Mouse (Mus musculus) neutrophil, adult 5-6 weeks (primary cell): ENCODE data around the gene Gm20388. TPM values are rescaled to one million over a fixed set of nuclear protein-coding genes. Genes with fewer than 3 reads are reported as not detected.

Experiments
- ATAC-seq: fragments of 151-379, 151-347 bp; 2 replicates; pipeline ENCODE4 v1.8.0; 2017; ENCODE audit warnings: mild to moderate bottlenecking, moderate TSS enrichment; ENCODE audit not compliant: insufficient number of reproducible peaks, poor library complexity, low FRiP score, severe bottlenecking; ENCODE audit errors: extremely low read depth
- total RNA-seq: library from RNA; stranded (forward); fragments of 200-1000 nt; gene quantifications from 2 replicates; pipeline ENCODE4 v1.2.3, GENCODE M21; 2017

Gene Gm20388
- total RNA-seq, 1 experiment from 2014 or later, result 10.8 TPM

DNA sequence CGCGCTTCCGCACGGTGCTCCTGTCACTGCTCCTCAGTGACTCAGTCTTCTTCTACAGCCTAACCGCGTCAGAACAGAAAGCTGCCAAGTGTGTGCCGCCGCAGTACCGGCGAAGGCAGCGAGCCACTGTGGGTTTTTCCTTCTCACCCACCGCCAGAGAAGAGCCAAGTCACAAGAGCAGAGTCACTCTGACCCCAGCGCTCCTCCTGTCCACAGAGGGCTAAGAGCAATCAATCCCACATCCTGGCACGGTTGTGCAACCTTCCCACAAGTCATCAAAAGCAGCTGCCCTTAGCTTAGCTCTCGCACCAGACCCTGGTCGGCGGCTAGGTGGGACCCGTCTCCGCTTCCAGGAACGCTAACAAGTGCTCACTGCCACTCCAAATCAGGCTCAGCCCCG lies 1659.7 kb downstream of the Gm20388 start:
- ATAC-seq, result peak; percentile 73

DNA sequence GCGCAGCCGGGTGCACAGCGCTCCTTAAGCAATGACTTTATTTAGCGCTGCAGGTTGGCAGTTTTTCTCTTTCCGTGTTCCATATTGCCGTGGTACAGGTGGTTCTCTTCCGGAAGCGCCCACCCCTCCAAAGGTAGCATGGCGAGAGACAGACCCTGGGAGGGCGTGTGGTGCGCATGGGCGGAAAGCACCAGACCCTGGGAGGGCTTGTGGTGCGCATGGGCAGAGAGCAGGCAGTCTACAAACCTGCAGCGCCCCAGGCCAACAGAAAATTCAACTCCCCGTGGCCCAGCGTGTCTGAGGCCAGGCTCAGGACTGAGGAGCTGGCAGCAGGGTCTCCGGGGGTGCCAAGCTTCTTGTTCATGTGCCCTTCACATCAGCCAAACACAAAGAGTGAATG lies 1660.2 kb downstream of the Gm20388 start:
- no peak for ATAC-seq

DNA sequence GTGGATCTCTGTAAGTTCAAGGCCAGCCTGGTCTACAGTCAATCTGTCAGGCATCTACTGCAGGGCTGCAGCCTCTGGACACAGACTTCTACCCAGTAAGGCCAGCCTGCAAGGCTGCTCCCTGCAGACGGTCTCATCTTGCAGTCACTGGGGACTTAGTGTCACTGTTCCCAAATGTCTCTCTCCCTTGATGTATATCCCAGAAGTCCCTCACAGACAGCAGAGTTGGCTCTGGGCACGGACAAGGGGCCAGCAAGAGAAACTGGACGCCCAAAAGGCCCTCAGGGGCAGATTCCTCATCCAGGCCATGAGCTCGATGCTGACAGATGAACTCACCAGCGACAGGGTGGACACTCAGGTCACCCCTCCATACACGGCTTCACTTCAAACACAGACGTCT lies 1661.5 kb downstream of the Gm20388 start:
- ATAC-seq, result no peak

GRCm38 (mm10) chr8:121573275-121573674 lies 1662.6 kb downstream of the Gm20388 start:
- peak; percentile 79 for ATAC-seq

DNA sequence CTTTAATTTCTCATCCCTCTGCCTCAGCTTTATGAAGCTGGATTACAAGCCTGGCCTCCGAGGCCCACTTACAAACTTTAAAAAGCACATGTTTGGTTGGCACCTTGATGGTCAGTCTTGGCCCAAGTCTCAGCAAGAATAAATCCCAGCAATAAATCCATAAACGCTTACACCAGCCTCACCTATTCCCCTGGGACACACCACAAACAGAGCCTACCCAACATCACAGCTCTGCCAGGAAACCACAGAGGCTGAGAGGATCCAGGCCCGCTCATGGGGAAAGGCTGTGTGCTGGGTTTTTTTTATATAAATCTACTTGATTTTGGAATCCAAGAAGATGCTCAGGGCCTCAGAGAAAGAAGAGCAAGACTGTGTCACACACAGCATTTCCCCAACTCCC lies 1665.0 kb downstream of the Gm20388 start:
- no peak for ATAC-seq

DNA sequence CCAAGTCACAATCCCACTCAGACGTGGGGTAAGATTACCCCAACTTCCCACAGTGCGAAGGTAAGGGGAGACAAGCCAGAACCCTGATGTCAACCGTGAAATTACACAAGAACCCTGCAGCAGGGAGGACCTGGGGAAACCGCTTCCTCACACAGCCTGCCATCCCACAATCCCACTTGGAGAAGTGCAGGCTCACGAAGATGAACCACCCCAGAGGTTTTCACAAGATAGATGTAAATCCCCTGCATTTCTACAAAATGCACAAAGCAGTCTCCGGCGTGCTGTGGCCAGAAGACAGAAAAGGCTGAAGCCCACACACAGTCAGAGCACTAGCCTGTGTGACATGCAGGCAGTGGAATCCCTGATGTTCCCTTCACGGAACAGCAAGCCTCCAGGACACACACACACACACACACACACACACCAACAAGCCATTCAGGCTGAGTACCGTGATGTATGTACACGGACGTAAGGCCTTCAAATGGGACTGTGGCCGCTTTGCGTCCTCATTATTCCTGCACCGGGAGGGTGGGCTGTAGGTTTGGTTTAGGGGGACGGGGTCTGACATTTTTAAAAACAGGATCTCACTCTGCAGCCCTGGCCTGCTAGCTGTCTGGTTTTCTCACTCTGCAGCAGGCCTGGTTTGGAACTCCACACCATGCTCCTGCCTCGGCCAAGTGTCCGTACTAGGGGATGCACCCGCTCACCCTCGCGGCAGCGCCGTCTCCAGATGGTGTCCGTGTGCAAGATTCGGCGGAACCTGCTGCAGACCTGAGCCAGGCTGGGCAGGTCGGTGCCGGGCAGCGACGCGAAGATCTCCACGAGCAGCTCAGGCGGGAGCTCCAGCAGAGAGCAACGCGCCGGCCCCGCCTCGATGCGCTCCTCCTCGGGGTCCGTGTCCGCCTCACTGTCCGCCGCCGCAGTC lies 1667.4 kb downstream of the Gm20388 start:
- no peak for ATAC-seq

DNA sequence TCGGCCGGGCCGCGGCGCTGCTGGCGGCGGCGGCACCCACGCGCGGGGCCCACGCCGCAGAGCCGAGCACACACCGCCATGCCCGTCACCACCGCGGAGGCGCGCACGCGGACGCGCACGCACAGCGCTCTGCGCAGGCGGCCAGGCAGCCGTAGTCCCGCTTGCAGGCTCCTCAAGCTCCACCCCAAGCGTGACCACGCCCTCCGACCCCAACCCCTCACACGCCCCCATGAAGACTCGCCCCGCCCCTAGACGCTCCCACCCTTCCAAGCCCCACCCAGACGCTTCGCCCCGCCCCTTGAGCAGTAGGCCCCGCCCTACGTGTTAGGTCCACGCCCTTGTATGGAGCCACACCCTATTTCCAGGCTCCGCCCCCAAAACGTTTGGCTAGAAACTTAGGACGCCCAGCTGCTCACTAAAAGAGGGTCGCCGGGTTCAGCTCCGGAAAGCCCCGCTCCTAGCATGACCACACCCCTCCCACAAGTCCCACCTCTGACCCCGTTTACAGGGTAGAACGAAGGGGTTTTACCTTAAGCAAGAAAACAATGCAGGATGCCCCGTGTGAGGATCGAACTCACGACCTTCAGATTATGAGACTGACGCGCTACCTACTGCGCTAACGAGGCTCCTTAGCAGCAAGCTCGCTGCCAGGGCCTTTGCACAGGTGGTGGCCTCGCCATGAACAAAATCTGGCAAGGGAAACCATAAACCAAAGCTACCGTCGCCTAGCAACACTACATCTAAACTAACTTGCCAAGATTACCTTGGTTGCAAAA lies 1668.2 kb downstream of the Gm20388 start, which contains the start of gene Fbxo31:
Gene Fbxo31, minus strand, starts transcription at position 131 of the 776 bp plus-strand sequence.
- ATAC-seq, result peak; percentile 59

DNA sequence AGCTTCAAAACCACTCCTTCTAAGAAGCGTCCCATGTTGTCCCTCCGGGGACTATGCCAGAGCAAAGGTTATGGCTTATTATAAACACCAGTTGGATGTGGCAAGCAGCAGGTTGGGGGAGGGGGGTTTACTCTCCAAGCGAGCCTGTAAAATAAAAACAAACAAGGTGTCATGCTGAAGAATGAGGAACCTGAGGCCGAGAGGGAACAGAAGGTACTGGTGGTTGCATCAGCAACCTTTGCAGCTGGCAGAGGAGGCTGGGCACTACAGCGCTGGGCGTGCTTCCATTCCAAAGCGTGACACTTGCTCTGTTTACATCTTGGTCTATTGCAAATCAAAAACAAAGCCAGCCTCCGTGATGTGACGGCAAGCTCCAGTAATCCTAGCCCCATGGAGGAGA lies 1669.8 kb downstream of the Gm20388 start:
- ATAC-seq, result peak; percentile 68

DNA sequence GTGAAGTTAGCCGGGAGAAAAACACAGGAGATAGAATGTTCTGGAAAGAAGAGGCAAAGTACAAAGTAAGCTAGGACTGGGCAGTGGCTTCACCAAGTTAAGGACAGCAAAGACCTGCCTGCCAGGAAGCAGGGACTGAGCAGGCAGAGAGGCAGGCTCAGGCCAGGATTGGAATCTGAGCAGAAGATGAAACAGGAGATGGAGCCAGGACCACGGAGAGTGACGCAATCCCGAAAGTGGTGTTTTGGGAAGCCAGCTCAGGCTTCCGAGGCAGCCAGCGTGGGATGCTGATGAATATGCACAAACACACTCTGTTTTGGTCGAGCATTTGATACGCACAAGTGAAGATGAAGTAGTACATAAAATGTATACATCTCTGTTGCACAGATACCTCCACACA lies 1673.0 kb downstream of the Gm20388 start:
- no peak for ATAC-seq

GRCm38 (mm10) chr8:121584730-121585129 lies 1674.1 kb downstream of the Gm20388 start:
- ATAC-seq, result no peak

DNA sequence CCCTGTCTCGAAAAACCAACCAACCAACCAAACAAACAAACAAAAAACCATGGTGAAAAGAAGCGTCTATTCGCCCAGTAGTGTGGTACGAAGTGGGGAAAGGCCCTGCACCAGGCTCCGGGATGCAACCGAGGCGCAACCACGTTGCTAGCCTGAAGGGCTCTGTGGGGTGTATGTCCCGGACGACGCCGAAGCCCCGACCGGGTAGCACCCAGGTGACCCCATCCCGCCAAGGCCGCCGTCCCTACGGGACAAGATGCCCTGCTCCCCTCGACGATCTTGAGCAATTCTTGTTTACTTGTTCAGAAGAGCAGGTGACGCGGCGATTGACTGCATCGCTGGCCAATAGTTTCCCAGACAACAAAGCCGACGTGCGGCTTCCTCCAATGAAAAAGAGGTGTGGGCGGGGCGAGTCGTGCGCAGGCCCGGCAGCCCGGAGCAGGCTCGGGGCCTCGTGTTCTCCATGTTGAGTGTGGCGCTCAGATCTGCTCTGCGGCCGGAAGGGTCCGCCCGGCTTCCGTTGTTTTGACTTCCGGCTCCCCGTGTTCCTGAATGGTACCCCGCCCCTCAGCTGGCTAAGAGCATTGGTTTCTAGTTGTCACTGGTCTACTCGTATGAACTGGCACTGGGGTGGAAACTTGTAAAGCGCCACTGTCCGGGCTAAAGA lies 1674.7 kb downstream of the Gm20388 start:
- ATAC-seq, result peak; percentile 83

GRCm38 (mm10) chr8:121588750-121589149 lies 1678.1 kb downstream of the Gm20388 start:
- no peak for ATAC-seq

DNA sequence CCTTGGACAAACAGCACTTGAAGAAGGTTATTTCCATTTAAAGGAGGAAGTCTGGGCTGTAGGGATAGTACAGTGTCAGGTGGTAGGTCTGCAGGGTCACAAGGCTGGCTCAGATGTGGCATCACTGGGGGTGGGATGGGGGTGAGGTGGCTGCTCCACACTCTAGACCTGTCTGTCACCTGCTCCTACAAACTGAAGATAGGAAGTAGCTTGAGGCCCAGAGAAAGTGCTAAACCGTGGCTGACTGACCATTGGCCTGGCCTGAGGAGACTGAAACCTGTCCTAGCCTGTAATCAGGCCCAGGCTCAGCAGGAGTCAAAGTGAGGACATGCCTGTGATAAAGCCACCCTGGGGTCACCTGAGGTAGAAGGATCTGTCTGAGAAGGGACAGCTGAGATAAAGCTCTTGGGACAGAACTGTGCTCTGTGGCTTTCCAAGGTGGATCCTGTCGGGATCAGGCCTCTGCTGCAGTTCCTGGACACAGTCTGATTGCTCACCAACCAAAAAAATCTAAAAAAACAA lies 1678.6 kb downstream of the Gm20388 start:
- no peak for ATAC-seq

DNA sequence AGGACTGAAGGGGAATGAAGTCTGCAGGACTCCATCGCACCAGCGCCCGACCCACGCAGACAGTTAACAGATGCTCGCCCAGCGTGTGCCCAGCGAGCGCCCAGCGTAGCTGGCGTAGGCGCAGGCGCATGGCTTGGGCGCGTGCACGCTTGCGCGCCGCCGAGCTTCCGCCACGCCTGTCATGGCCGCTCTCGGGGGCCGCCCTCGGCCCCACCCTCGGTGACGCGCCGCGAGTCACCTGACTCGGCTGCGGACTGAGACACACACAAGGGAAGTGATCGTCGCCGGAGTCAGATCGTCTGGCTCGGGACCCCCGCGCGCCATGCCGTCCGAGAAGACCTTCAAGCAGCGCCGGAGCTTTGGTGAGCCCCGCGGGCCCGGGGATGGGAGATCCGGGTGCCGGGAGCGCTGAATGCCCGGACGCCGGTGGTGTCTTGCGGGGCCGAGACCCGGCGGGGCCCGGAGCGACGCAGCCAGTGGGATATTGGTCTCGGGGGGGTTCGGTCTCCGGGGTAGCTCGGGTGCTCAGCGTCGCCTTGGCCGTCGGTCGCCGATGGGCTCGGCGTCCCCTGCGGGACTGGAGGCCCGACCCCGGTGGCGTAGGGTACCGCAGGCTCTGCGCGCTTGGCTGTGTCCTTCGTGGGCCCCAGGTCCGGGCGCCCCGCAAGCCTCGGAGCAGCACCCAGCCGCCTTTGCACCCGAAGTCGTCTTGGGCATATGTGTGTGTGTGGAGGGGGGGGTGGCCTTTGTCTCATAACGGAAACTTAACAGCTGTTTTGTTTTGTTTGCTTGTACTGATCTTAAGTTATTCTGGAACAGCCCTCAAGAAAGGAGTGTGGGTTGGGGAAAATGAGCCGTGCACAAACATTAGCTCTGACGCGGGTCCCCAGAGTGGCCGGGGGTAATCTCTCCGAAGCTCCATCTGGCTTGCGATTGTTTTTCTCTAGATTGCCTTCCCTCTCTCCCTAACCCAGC lies 1679.8 kb downstream of the Gm20388 start, which contains the start of gene Map1lc3b:
Gene Map1lc3b, plus strand, starts transcription at position 159 of the 975 bp plus-strand sequence.
- peak; percentile 62 for ATAC-seq

DNA sequence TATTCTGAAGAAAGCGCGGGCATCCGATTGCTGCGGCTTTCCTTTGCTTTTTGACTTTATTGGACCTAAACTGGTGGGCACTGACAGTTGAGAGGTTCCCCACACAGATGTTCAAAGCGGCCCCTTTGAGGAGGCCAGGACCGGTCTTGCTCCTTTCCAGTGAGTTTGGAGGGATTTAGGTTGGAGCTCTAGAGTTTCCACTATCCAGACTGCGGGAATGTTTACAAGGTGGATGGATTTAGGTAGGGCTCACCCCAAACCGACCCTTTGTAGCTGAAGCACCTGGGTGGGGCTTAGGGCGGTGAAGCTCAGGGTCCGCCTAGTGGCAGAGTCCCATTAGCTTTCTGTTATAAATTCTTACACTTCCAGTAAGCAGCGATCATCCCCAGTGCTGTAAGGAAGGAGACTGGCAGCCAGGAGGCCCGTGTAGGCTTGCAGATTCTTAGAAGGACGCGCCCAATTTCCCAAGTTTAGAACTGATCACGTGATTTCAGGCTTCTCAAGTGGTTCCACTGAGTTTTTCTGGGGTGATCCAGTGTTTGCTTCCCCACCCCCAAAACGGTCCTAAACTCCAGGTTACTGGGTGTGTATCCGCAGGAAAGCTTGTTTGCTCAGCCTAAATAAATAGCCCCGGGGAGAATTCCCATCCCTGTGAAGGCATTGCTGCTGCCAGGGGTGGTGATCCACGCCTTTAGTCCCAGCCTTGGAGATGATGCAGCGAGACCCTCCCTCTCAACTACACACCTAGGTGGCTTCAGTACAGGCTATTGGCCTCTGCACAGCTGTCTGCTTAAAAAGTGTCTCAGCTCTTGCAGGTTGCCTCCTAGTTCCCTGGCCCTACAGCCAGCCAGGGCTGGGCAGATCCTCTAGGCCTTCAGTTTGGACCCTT lies 1680.8 kb downstream of the Gm20388 start:
- peak; percentile 42; the same call in 1 of the 2 replicates for ATAC-seq

DNA sequence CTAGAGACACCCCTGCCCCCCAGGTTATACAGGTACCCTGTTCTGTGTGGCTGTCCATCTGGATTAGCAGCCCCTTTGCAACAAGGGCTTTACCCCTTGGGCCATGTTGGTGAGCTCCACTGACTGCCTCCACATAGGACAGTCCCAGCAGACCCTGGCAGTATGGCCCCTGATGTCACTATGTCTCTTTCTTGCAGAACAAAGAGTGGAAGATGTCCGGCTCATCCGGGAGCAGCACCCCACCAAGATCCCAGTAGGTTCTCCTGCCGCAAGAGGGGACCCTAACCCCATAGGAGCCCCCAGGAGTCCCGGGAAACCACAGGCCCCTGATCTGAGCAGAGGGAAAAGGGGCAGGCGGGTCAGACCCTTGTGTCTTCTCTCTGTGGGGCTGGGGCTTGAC lies 1682.7 kb downstream of the Gm20388 start:
- ATAC-seq, result no peak

GRCm38 (mm10) chr8:121593983-121594382 lies 1683.3 kb downstream of the Gm20388 start:
- ATAC-seq, result no peak
